Mouse (Mus musculus) liver, embryonic 14.5 days (tissue): Measurements from ENCODE around the gene Tm9sf1.

Experiments used
- CTCF ChIP-seq: IDR thresholded peaks from 2 replicates; pipeline ENCODE4 v1.5.1; 2016; ENCODE audit warnings: antibody characterized with exemption, low read depth, control low read depth
- EP300 ChIP-seq: IDR thresholded peaks from 2 replicates; pipeline ENCODE4 v1.6.1; 2016; ENCODE audit warnings: antibody characterized with exemption, low read depth

GRCm38 (mm10) chr14:55659960-55660573, 16.5 kb upstream of the Tm9sf1 start, which contains the start of gene Mdp1:
- TF ChIP-seq CTCF, result peak; percentile 80
- TF ChIP-seq EP300, result no peak
